Comparison of ENCODE assay signal across 8 mouse cellular contexts in genomic region chr1:33670164-33670616, GRCm38 (mm10). TPM values are rescaled to one million over a fixed set of nuclear protein-coding genes. Genes with fewer than 3 reads are reported as not detected.
DNase-seq lines count a peak whose midpoint lies in the region; ATAC-seq and TF ChIP-seq lines count a peak whose summit lies in the region.

No protein-coding gene starts in this region.

- H3K27me3 ChIP-seq in limb, embryonic 12.5 days, result no peaks in the 10 kb centered on the region
- H3K27me3 ChIP-seq in midbrain, embryonic 13.5 days, result no peaks in the 10 kb centered on the region
- no peaks in the 10 kb centered on the region for H3K27me3 ChIP-seq in small intestine, adult 2 months (ENCODE audit: control insufficient read depth, insufficient read depth, low read length)

- 1% methylated on average over 37 of the region's 37 CpGs for WGBS in limb, embryonic 12.5 days
- WGBS in midbrain, embryonic 13.5 days, result under 1% methylated on average over 37 of the region's 37 CpGs
- under 1% methylated on average over 37 of the region's 37 CpGs for WGBS in small intestine, adult 2 months

- H3K36me3 ChIP-seq in limb, embryonic 12.5 days, result peaks cover 24% of the 10 kb centered on the region
- peaks cover 13% of the 10 kb centered on the region for H3K36me3 ChIP-seq in midbrain, embryonic 13.5 days
- no peaks in the 10 kb centered on the region for H3K36me3 ChIP-seq in small intestine, adult 2 months (ENCODE audit: control insufficient read depth, insufficient read depth, low read length)

- H3K4me3 ChIP-seq in limb, embryonic 12.5 days (replicated peaks), result peak overlapping the region; percentile 66
- peak overlapping the region; percentile 78 for H3K4me3 ChIP-seq in midbrain, embryonic 13.5 days (replicated peaks)
- H3K4me3 ChIP-seq in small intestine, adult 2 months (ENCODE audit: low read depth, low read length), result peak overlapping the region; percentile 80

- DNase-seq in urinary bladder, adult 18-20 months (ENCODE audit: low spot score in 2 of 2), result peak; percentile 46 to 47
- no peak for DNase-seq in urinary bladder, postnatal 10 days (ENCODE audit: low spot score)
- DNase-seq in embryo, embryonic 11.5 days (ENCODE audit: low read depth, low spot score), result peak; percentile 57
- peak; percentile 63 to 73 for DNase-seq in heart, adult 18-20 months
- peak; percentile 55 for DNase-seq in kidney, adult 18-20 months

- peak overlapping the region; percentile 84 for H3K4me2 ChIP-seq in limb, embryonic 12.5 days
- H3K4me2 ChIP-seq in midbrain, embryonic 13.5 days (replicated peaks), result peak overlapping the region; percentile 82

- H3K9ac ChIP-seq in limb, embryonic 12.5 days (replicated peaks), result peak overlapping the region; percentile 63
- peak overlapping the region; percentile 82 for H3K9ac ChIP-seq in midbrain, embryonic 13.5 days (replicated peaks)

- TF ChIP-seq CTCF in small intestine, adult 2 months (IDR thresholded peaks at IDR 0.05; ENCODE audit: extremely low read depth, insufficient read length, insufficient replicate concordance, low read depth, low read length), result no peak

- TF ChIP-seq POLR2A in small intestine, adult 2 months (IDR thresholded peaks at IDR 0.05; ENCODE audit: low read depth, low read length), result no peak

- no peaks in the 10 kb centered on the region for H3K9me3 ChIP-seq in limb, embryonic 12.5 days
- no peaks in the 10 kb centered on the region for H3K9me3 ChIP-seq in midbrain, embryonic 13.5 days

- H3K27ac ChIP-seq in limb, embryonic 12.5 days, result peak overlapping the region; percentile 81
- peak overlapping the region; percentile 95 for H3K27ac ChIP-seq in midbrain, embryonic 13.5 days
- H3K27ac ChIP-seq in small intestine, adult 2 months (ENCODE audit: insufficient read depth, low read depth, low read length), result peak overlapping the region; percentile 61; the same call in 1 of the 2 replicates

- H3K4me1 ChIP-seq in limb, embryonic 12.5 days (replicated peaks), result peaks cover 4% of the 10 kb centered on the region; the same call in 1 of the 2 replicates
- H3K4me1 ChIP-seq in midbrain, embryonic 13.5 days (replicated peaks), result peaks cover 7% of the 10 kb centered on the region
- H3K4me1 ChIP-seq in small intestine, adult 2 months (ENCODE audit: control insufficient read depth, insufficient read depth, insufficient read length, low read length), result peaks cover 3% of the 10 kb centered on the region; the same call in 1 of the 2 replicates

- ATAC-seq in limb, embryonic 12.5 days (ENCODE audit: insufficient number of reproducible peaks, insufficient read depth, low FRiP score, low TSS enrichment, low read depth), result peak; percentile 52; the same call in 1 of the 2 replicates
- ATAC-seq in midbrain, embryonic 13.5 days, result peak; percentile 83

RNA-seq across cellular contexts. Expression of gene Prim2, which starts 0.6 kb away (rescaled TPM):
- 1 to 10 TPM; 1.7 to 2.8 TPM for total RNA-seq in heart, adult 18-20 months (2021)
- 45.9 and 47.4 TPM in 2 replicates for polyA plus RNA-seq in limb, embryonic 12.5 days (2016; fragmentation: Nextera tagmentation; extraction: Ambion mirVana)
- 27.7 and 29.9 TPM in 2 replicates for polyA plus RNA-seq in midbrain, embryonic 13.5 days (2015; fragmentation: Nextera tagmentation; extraction: Ambion mirVana)
- 1.6 and 2.5 TPM in 2 replicates for polyA plus RNA-seq in small intestine, adult 2 months (2012; rRNA removed)

RNA-seq across cellular contexts. Expression of gene Rab23, which starts 49.5 kb away (rescaled TPM):
- total RNA-seq in heart, adult 18-20 months (2021), result 10 to 100 TPM in 1 of 2 experiments, 1 to 10 TPM in 1; 7.8 to 10.4 TPM
- 36.5 and 37.0 TPM in 2 replicates for polyA plus RNA-seq in limb, embryonic 12.5 days (2016; fragmentation: Nextera tagmentation; extraction: Ambion mirVana)
- polyA plus RNA-seq in midbrain, embryonic 13.5 days (2015; fragmentation: Nextera tagmentation; extraction: Ambion mirVana), result 27.3 and 29.9 TPM in 2 replicates
- polyA plus RNA-seq in small intestine, adult 2 months (2012; rRNA removed), result 3.9 and 4.6 TPM in 2 replicates
